Mouse (Mus musculus) CH12.LX (cell line): ENCODE measurements at regions not wholly inside any gene's neighbourhood (a gene's known extent, or its start where the extent isn't known, plus 50 kb on each side); places are given as distances from the start of the nearest gene placed in this dataset.

Source experiments
- DNase-seq: peaks from one replicate; pipeline ENCODE4 v3.0.0-alpha.2; 2013; ENCODE audit errors: extremely low read depth
- H3K27ac ChIP-seq: 2 replicates; pipeline ENCODE4 v1.5.1; 2012; ENCODE audit warnings: low read depth, mild to moderate bottlenecking, control low read depth, moderate library complexity; ENCODE audit not compliant: insufficient read depth
- H3K27me3 ChIP-seq: replicated peaks from 2 replicates; pipeline ENCODE3; 2012; ENCODE audit warnings: inconsistent platforms
- H3K36me3 ChIP-seq, 2 experiments: replicated peaks in 1 of 2; 2 replicates each; pipeline versions ENCODE3 to v1.6.1; 2012; ENCODE audit warnings: inconsistent platforms in 1 of 2, low read length in 1 of 2, mild to moderate bottlenecking in 1 of 2, mixed read lengths in 1 of 2, moderate library complexity in 1 of 2; ENCODE audit not compliant: control insufficient read depth in 1 of 2, insufficient read depth in 1 of 2
- H3K4me1 ChIP-seq, 2 experiments: 2 replicates each; pipeline ENCODE4 v1.6.1; 2012; ENCODE audit warnings: inconsistent platforms in 1 of 2, moderate library complexity in 1 of 2; ENCODE audit not compliant: insufficient read depth in 2 of 2, control insufficient read depth in 1 of 2
- H3K4me2 ChIP-seq: 2 replicates; pipeline ENCODE4 v1.6.1; 2012; ENCODE audit warnings: low read depth, mild to moderate bottlenecking, control low read depth; ENCODE audit not compliant: poor library complexity, insufficient read depth, severe bottlenecking
- H3K4me3 ChIP-seq, 3 experiments: fragments of 150-350 bp in 1 of 3; sonication (generic) in 1 of 3; replicated peaks in 1 of 3; 2 replicates each; pipeline versions ENCODE3 to v1.5.1; 2011 to 2012; ENCODE audit warnings: low read depth in 2 of 3, low read length in 2 of 3, mild to moderate bottlenecking in 2 of 3, moderate library complexity in 2 of 3, control low read depth in 1 of 3, improper control_type of control experiment in 1 of 3, inconsistent platforms in 1 of 3, mixed read lengths in 1 of 3; ENCODE audit not compliant: poor library complexity in 1 of 3
- H3K79me2 ChIP-seq: replicated peaks from 2 replicates; pipeline ENCODE4 v1.6.1; 2012; ENCODE audit warnings: mild to moderate bottlenecking, moderate library complexity; ENCODE audit not compliant: control insufficient read depth, poor library complexity, insufficient read depth, severe bottlenecking; ENCODE audit errors: extremely low read depth
- H3K9ac ChIP-seq: 2 replicates; pipeline ENCODE4 v1.6.1; 2012; ENCODE audit warnings: low read depth, mild to moderate bottlenecking, control low read depth, moderate library complexity; ENCODE audit not compliant: insufficient read depth
- H3K9me3 ChIP-seq: replicated peaks from 2 replicates; pipeline ENCODE3; 2012; ENCODE audit warnings: low read length, inconsistent platforms, mixed read lengths
- CHD1 ChIP-seq: IDR thresholded peaks from 2 replicates; pipeline ENCODE4 v1.6.1; 2012; ENCODE audit warnings: low read depth, low read length, improper control_type of control experiment, inconsistent platforms
- CHD2 ChIP-seq: IDR thresholded peaks from 2 replicates; pipeline ENCODE4 v1.6.1; 2011; ENCODE audit warnings: low read length, improper control_type of control experiment
- CTCF ChIP-seq, 2 experiments: IDR thresholded peaks in 1 of 2; conservative IDR thresholded peaks in 1 of 2; 2 replicates each; pipeline ENCODE4 v1.5.1; 2011 to 2012; ENCODE audit warnings: low read depth in 2 of 2, low read length in 2 of 2, improper control_type of control experiment in 1 of 2, inconsistent platforms in 1 of 2, mild to moderate bottlenecking in 1 of 2, moderate library complexity in 1 of 2
- E2F4 ChIP-seq: IDR thresholded peaks from 2 replicates; pipeline ENCODE4 v1.6.1; 2011; ENCODE audit warnings: low read depth, low read length, improper control_type of control experiment; ENCODE audit not compliant: insufficient replicate concordance
- ELF1 ChIP-seq: IDR thresholded peaks from 2 replicates; pipeline ENCODE4 v1.6.1; 2014; ENCODE audit warnings: low read depth, mild to moderate bottlenecking, inconsistent platforms, low read length, improper control_type of control experiment
- GABPA ChIP-seq: IDR thresholded peaks from 2 replicates; pipeline ENCODE4 v1.6.1; 2012; ENCODE audit warnings: low read depth, low read length, improper control_type of control experiment, inconsistent platforms; ENCODE audit not compliant: insufficient replicate concordance
- KAT2A ChIP-seq: IDR thresholded peaks from 2 replicates; pipeline ENCODE4 v1.6.1; 2012; ENCODE audit warnings: low read length, improper control_type of control experiment, inconsistent platforms; ENCODE audit not compliant: insufficient replicate concordance
- MAFK ChIP-seq: IDR thresholded peaks from 2 replicates; pipeline ENCODE4 v1.6.1; 2011; ENCODE audit warnings: low read length, improper control_type of control experiment; ENCODE audit not compliant: insufficient replicate concordance
- MAX ChIP-seq: IDR thresholded peaks from 2 replicates; pipeline ENCODE4 v1.6.1; 2011; ENCODE audit warnings: low read length, improper control_type of control experiment
- MYC ChIP-seq: IDR thresholded peaks from 2 replicates; pipeline ENCODE4 v1.6.1; 2011; ENCODE audit warnings: low read depth, mild to moderate bottlenecking, improper control_type of control experiment, low read length
- NRF1 ChIP-seq: IDR thresholded peaks from 2 replicates; pipeline ENCODE4 v1.6.1; 2014; ENCODE audit warnings: low read depth, mild to moderate bottlenecking, inconsistent platforms, low read length, improper control_type of control experiment, moderate library complexity
- POLR2A ChIP-seq: IDR thresholded peaks from 2 replicates; pipeline ENCODE4 v1.6.1; 2011; ENCODE audit warnings: low read depth, mild to moderate bottlenecking, improper control_type of control experiment, low read length
- POLR2AphosphoS2 ChIP-seq: IDR thresholded peaks from 2 replicates; pipeline ENCODE4 v1.6.1; 2011; ENCODE audit warnings: low read depth, low read length, improper control_type of control experiment
- RCOR1 ChIP-seq: conservative IDR thresholded peaks from 2 replicates; pipeline ENCODE4 v1.6.1; 2012; ENCODE audit warnings: low read depth, mild to moderate bottlenecking, inconsistent platforms, low read length, improper control_type of control experiment
- SIN3A ChIP-seq: IDR thresholded peaks from 2 replicates; pipeline ENCODE4 v1.6.1; 2012; ENCODE audit warnings: low read length, improper control_type of control experiment, inconsistent platforms
- SMC3 ChIP-seq: IDR thresholded peaks from 2 replicates; pipeline ENCODE4 v1.6.1; 2011; ENCODE audit warnings: low read depth, low read length, improper control_type of control experiment
- TBP ChIP-seq: conservative IDR thresholded peaks from 2 replicates; pipeline ENCODE4 v1.6.1; 2011; ENCODE audit warnings: low read depth, low read length, improper control_type of control experiment
- TCF12 ChIP-seq: IDR thresholded peaks from 2 replicates; pipeline ENCODE4 v1.6.1; 2014; ENCODE audit warnings: low read depth, mild to moderate bottlenecking, inconsistent platforms, low read length, improper control_type of control experiment
- UBTF ChIP-seq: IDR thresholded peaks from 2 replicates; pipeline ENCODE4 v1.6.1; 2012; ENCODE audit warnings: low read depth, mild to moderate bottlenecking, inconsistent platforms, low read length, improper control_type of control experiment, moderate library complexity
- USF1 ChIP-seq: IDR thresholded peaks from 2 replicates; pipeline ENCODE4 v1.6.1; 2014; ENCODE audit warnings: low read depth, mild to moderate bottlenecking, inconsistent platforms, low read length, improper control_type of control experiment
- USF2 ChIP-seq: conservative IDR thresholded peaks from 2 replicates; pipeline ENCODE4 v1.6.1; 2011; ENCODE audit warnings: low read depth, low read length, improper control_type of control experiment
- ZC3H11A ChIP-seq: IDR thresholded peaks from 2 replicates; pipeline ENCODE4 v1.6.1; 2012; ENCODE audit warnings: low read depth, mild to moderate bottlenecking, inconsistent platforms, low read length, improper control_type of control experiment
- ZKSCAN1 ChIP-seq: IDR thresholded peaks from 2 replicates; pipeline ENCODE4 v1.6.1; 2012; ENCODE audit warnings: low read depth, inconsistent platforms, low read length, improper control_type of control experiment, borderline replicate concordance
- ZMIZ1 ChIP-seq: IDR thresholded peaks from 2 replicates; pipeline ENCODE4 v1.6.1; 2012; ENCODE audit warnings: low read depth, mild to moderate bottlenecking, inconsistent platforms, low read length, improper control_type of control experiment
- dilution Hi-C: fragments of 300-500 bp; cut with MboI; formaldehyde crosslinking; loops from 2 replicates; pipeline ENCODE4 v1.14.3; 2020; ENCODE audit warnings: low sequenced_read_pairs; ENCODE audit not compliant: extremely low pct_unique_long_range_greater_than_20kb, extremely low pct_ligation_motif_present
- in situ Hi-C: fragments of 300-500 bp; cut with MboI; formaldehyde crosslinking; loops from 3 replicates; pipeline ENCODE4 v1.14.3; 2019; ENCODE audit warnings: low sequenced_read_pairs, low pct_ligation_motif_present, low pct_unique_long_range_greater_than_20kb, mixed read lengths

DNA sequence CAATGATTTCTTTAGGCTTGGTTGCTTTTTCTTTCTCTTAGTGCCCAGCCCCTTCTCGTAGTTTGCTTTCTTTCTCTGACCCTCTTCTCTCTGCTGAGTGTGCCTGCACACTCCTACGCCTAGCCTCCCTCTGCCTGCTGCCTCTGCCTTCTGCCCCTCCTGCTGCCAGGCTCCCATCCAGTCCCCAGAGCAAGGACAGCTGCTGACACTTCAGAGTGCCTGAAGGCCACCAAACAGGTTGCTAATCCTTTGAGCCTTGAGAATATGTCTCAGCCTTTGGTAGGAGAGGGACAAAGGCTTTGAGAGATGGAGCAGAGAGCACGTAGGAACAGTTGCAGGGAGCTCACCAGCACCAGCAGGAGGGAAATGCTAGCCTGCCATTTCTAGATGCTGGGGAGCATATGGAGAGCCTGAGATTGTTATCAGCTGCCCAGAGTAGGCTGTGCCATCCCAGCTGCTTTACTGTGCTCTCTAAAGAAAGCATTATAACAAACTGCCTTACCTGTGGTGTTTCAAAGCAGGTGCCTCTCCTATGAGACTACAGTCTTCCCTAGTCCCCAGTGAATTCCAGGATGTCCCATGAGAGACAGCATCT, 103.0 kb upstream of the Arrdc4 start:
- no peaks in the 10 kb centered on the region for H3K36me3 ChIP-seq
- H3K27me3 ChIP-seq = no peaks in the 10 kb centered on the region
- no peak overlapping the region for H3K27ac ChIP-seq
- no peaks in the 10 kb centered on the region for H3K79me2 ChIP-seq
- no peak overlapping the region for H3K4me2 ChIP-seq
- H3K9me3 ChIP-seq = peaks cover 60% of the 10 kb centered on the region
- in situ Hi-C loops (no loop called here), dilution Hi-C loops (no loop called here)
- no peaks in the 10 kb centered on the region for H3K4me1 ChIP-seq
- no peak for TF ChIP-seq USF1
- no peak for TF ChIP-seq MYC
- TF ChIP-seq TBP = no peak
- no peak for TF ChIP-seq POLR2A
- no peak for TF ChIP-seq TCF12
- no peak for TF ChIP-seq NRF1
- TF ChIP-seq USF2 = no peak
- no peak for TF ChIP-seq KAT2A
- TF ChIP-seq MAFK = no peak
- TF ChIP-seq ELF1 = no peak
- TF ChIP-seq CHD2 = no peak
- no peak for TF ChIP-seq SIN3A
- no peak for TF ChIP-seq CHD1
- TF ChIP-seq UBTF = no peak
- TF ChIP-seq POLR2AphosphoS2 = no peak
- TF ChIP-seq ZC3H11A = no peak
- TF ChIP-seq E2F4 = no peak
- no peak for TF ChIP-seq SMC3
- TF ChIP-seq ZKSCAN1 = no peak
- no peak overlapping the region for H3K4me3 ChIP-seq
- no peak for DNase-seq
- no peak overlapping the region for H3K9ac ChIP-seq

DNA sequence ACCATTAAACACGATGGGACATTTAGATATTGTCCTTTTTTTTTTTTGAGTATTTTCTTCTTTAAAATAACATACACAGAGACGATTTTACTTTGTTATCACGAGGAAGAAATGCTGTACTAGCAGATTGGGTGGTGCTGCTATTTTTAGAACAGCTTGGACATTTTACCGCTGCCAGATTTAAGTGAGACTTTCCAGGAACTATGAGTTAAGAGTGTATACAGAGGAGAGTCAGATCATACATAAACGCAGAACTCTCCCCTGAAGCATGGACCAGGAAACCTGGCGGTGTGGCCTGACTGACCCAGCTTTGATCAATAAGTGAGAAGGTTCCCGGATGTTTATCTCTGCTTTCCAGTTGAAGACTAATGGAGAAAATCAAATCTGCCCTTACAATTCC, 95.6 kb upstream of the Arrdc4 start:
- H3K4me2 ChIP-seq = no peak overlapping the region
- H3K4me3 ChIP-seq = no peak overlapping the region
- in situ Hi-C loops (no loop called here), dilution Hi-C loops (no loop called here)
- no peaks in the 10 kb centered on the region for H3K4me1 ChIP-seq
- no peak overlapping the region for H3K27ac ChIP-seq
- H3K36me3 ChIP-seq = no peaks in the 10 kb centered on the region
- no peak for TF ChIP-seq CTCF (conservative IDR thresholded peaks at IDR 0.05 in 1 of 2, IDR thresholded peaks at IDR 0.05 in 1 of 2; ENCODE audit: low read depth in 2 of 2, low read length in 2 of 2)
- TF ChIP-seq CHD1 = no peak
- no peak for TF ChIP-seq RCOR1
- no peak for TF ChIP-seq TCF12
- TF ChIP-seq GABPA = no peak
- no peak for TF ChIP-seq CHD2
- no peak for TF ChIP-seq ZMIZ1
- TF ChIP-seq USF2 = no peak
- TF ChIP-seq MAX = no peak
- no peaks in the 10 kb centered on the region for H3K79me2 ChIP-seq
- H3K9me3 ChIP-seq = peaks cover 52% of the 10 kb centered on the region
- no peaks in the 10 kb centered on the region for H3K27me3 ChIP-seq
- DNase-seq = no peak
- H3K9ac ChIP-seq = no peak overlapping the region
